Mouse (Mus musculus) gastrocnemius, postnatal 36 days (tissue): Measurements from ENCODE around the gene G0s2. TPM values are rescaled to one million over a fixed set of nuclear protein-coding genes. Genes with fewer than 3 reads are reported as not detected.
"Not testable (repeated sequence)": the region's sequence is repeated elsewhere in the genome, so short reads cannot be mapped to it uniquely, and the experiment has no call there.

Experiments
- DNase-seq, 2 experiments: peaks; one replicate each; pipeline ENCODE4 v3.0.0; 2022
- intact Hi-C: fragments of 180-260 bp; cut with DNase I; formaldehyde crosslinking; loops from one replicate; pipeline ENCODE4 v1.15.1; 2025
- total RNA-seq, 2 experiments: library from RNA; stranded (reverse); gene quantifications; 2 replicates each; pipeline ENCODE4 v1.2.3; 2021

G0s2 gene
- total RNA-seq, 2 experiments from 2014 or later, result 13.2 to 15.9 TPM

GRCm38 (mm10) chr1:193256289-193256577 lies 16.8 kb downstream of the G0s2 start:
- DNase-seq, result no peak
- intact Hi-C loops, result loop anchor here (5.0 kb wide), 1 partner anchor 106 kb away; no protein-coding TSS in a partner anchor

- DNase-seq, result peak; percentile 47 to 76
- intact Hi-C loops, result loop anchor here (1.0 to 5.0 kb wide), 2 partner anchors 69 to 107 kb away; no protein-coding TSS in a partner anchor
Measured at GRCm38 (mm10) chr1:193255488-193256288, 17.3 kb downstream of the G0s2 start.

GRCm38 (mm10) chr1:193255032-193255431 lies 18.0 kb downstream of the G0s2 start:
- DNase-seq, result no peak
- intact Hi-C loops, result loop anchor here (1.0 to 5.0 kb wide), 2 partner anchors 69 to 107 kb away; no protein-coding TSS in a partner anchor

- intact Hi-C loops, DNase-seq: not testable (repeated sequence)
Measured at GRCm38 (mm10) chr1:193253895-193254294, 19.1 kb downstream of the G0s2 start.

GRCm38 (mm10) chr1:193252616-193253015 lies 20.4 kb downstream of the G0s2 start:
- DNase-seq, result no peak
- intact Hi-C loops, result no loop called here

- DNase-seq, result no peak
- intact Hi-C loops, result no loop called here
Measured at GRCm38 (mm10) chr1:193251386-193251785, 21.6 kb downstream of the G0s2 start.

GRCm38 (mm10) chr1:193250026-193250425 lies 23.0 kb downstream of the G0s2 start:
- no peak for DNase-seq

GRCm38 (mm10) chr1:193244235-193244634 lies 28.8 kb downstream of the G0s2 start:
- intact Hi-C loops, result no loop called here
- no peak for DNase-seq

More at GRCm38 (mm10) chr1:193250026-193250425, 23.0 kb downstream of the G0s2 start:
- intact Hi-C loops, result no loop called here

GRCm38 (mm10) chr1:193243571-193244193 lies 29.3 kb downstream of the G0s2 start:
- intact Hi-C loops, result no loop called here
- no peak for DNase-seq

- peak in 1 of 2 experiments; percentile 26 for DNase-seq
- intact Hi-C loops, result no loop called here
Measured at GRCm38 (mm10) chr1:193242863-193243262, 30.2 kb downstream of the G0s2 start.

- DNase-seq, result peak; percentile 86
- intact Hi-C loops, result no loop called here
Measured at GRCm38 (mm10) chr1:193242238-193242637, 30.8 kb downstream of the G0s2 start.

- no peak for DNase-seq
Measured at GRCm38 (mm10) chr1:193241436-193241835, 31.6 kb downstream of the G0s2 start.

GRCm38 (mm10) chr1:193238426-193238825 lies 34.6 kb downstream of the G0s2 start:
- intact Hi-C loops, result no loop called here
- no peak for DNase-seq

More at GRCm38 (mm10) chr1:193241436-193241835, 31.6 kb downstream of the G0s2 start:
- intact Hi-C loops, result no loop called here

- DNase-seq, result no peak
- intact Hi-C loops, result no loop called here
Measured at GRCm38 (mm10) chr1:193234930-193235329, 38.1 kb downstream of the G0s2 start.

GRCm38 (mm10) chr1:193234130-193234645 lies 38.8 kb downstream of the G0s2 start:
- intact Hi-C loops, result no loop called here
- no peak for DNase-seq

- no peak for DNase-seq
- intact Hi-C loops, result no loop called here
Measured at GRCm38 (mm10) chr1:193232732-193233131, 40.3 kb downstream of the G0s2 start.

- intact Hi-C loops, result no loop called here
- DNase-seq, result no peak
Measured at GRCm38 (mm10) chr1:193230935-193231334, 42.1 kb downstream of the G0s2 start.

GRCm38 (mm10) chr1:193230531-193230930 lies 42.5 kb downstream of the G0s2 start:
- intact Hi-C loops, result no loop called here
- DNase-seq, result no peak

GRCm38 (mm10) chr1:193229570-193229969 lies 43.4 kb downstream of the G0s2 start:
- DNase-seq, result no peak
- intact Hi-C loops, result no loop called here

GRCm38 (mm10) chr1:193227537-193227936 lies 45.5 kb downstream of the G0s2 start:
- DNase-seq, result no peak

GRCm38 (mm10) chr1:193226724-193227522 lies 46.1 kb downstream of the G0s2 start:
- intact Hi-C loops, result no loop called here
- DNase-seq, result no peak

More at GRCm38 (mm10) chr1:193227537-193227936, 45.5 kb downstream of the G0s2 start:
- intact Hi-C loops, result no loop called here
